Mouse (Mus musculus) limb, embryonic 10.5 days (tissue): Measurements from ENCODE around the gene Shld2. TPM values are rescaled to one million over a fixed set of nuclear protein-coding genes. Genes with fewer than 3 reads are reported as not detected.

ENCODE experiments used
- DNase-seq: peaks from one replicate; pipeline ENCODE4 v3.0.0-alpha.2; 2017; ENCODE audit warnings: low spot score
- H3K27ac ChIP-seq: fragments of 300-500 bp; sonication (generic); 2 replicates; pipeline ENCODE4 v1.5.1; 2016; ENCODE audit warnings: mild to moderate bottlenecking
- H3K27me3 ChIP-seq: fragments of 300-500 bp; sonication (generic); 2 replicates; pipeline ENCODE4 v1.6.1; 2016; ENCODE audit warnings: low read depth, mild to moderate bottlenecking; ENCODE audit not compliant: poor library complexity, severe bottlenecking
- H3K36me3 ChIP-seq: fragments of 300-500 bp; sonication (generic); 2 replicates; pipeline ENCODE4 v1.6.1; 2016; ENCODE audit warnings: mild to moderate bottlenecking, moderate library complexity
- H3K4me1 ChIP-seq: fragments of 300-500 bp; sonication (generic); 2 replicates; pipeline ENCODE4 v1.6.1; 2016
- H3K4me3 ChIP-seq: fragments of 300-500 bp; sonication (generic); 2 replicates; pipeline ENCODE4 v1.5.1; 2016; ENCODE audit warnings: mild to moderate bottlenecking, moderate library complexity
- H3K9me3 ChIP-seq: fragments of 300-500 bp; sonication (generic); replicated peaks from 2 replicates; pipeline ENCODE4 v1.6.1; 2016; ENCODE audit warnings: mild to moderate bottlenecking
- WGBS: fragments of 180-500 bp; shearing (Covaris S2); methylation state at CpG from one replicate; pipeline ENCODE4 v1.1.7; 2016; 5-methylcytosine and 5-hydroxymethylcytosine counted together
- polyA plus RNA-seq: library from polyadenylated mRNA; unstranded; fragments of >200 nt; fragmentation: Nextera tagmentation; extraction: Ambion mirVana; gene quantifications from 2 replicates; pipeline ENCODE4 v1.2.1, GENCODE M21; 2016

Shld2 gene
- 9.6 and 10.0 TPM in 2 replicates for polyA plus RNA-seq

DNA sequence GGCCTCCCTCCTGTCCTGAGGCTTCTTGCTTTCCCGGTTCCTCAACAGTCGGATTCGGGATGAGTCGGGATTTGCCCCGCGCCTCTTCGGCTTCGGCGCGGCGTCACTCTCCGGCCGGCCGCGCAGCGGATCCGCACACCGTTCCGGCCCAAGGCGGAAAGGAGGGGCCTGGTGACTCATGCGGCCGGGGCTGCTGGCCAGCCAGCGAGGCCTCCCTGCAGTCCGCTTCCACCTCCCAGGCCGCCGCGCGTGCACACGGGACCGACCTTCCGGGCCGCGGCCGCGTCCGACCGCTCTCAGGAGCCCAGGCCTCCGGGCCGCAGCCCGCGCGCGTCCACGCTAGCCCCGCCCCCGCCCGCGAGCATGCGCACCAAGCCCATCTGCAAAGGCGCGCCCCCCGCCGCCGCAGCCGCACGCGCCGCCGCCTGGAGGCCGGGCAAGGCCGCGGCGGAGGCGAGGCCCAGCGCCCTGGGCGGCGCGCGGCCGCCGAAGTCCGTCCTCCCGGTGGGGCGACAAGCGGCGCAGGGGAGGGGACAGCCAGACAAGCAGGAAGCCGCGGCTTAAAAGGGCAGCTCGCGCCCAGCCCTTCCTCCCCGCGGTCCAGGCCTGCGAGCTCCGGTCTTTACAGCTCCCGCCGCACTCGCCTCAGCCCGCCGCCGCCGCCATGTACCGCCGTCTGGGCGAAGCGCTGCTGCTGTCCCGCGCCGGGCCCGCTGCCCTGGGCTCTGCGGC, at the start of gene Shld2, which contains the start of gene Glud1:
Gene Shld2, minus strand, starts transcription at position 260 of the 732 bp plus-strand sequence.
Gene Glud1, plus strand, starts transcription at position 494 of the 732 bp plus-strand sequence.
- Histone ChIP-seq H3K4me3 (peak within 1 kb of the TSS; percentile 91), H3K4me1 (peaks cover 18% of the 10 kb centered on the region), H3K36me3 (peaks cover 7% of the 10 kb centered on the region), H3K9me3 (no peaks in the 10 kb centered on the region), H3K27me3 (no peaks in the 10 kb centered on the region), H3K27ac (peak within 1 kb of the TSS; percentile 98)
- DNase-seq, result peak; percentile 97
- WGBS, result under 1% methylated on average over 97 of the region's 100 CpGs

DNA sequence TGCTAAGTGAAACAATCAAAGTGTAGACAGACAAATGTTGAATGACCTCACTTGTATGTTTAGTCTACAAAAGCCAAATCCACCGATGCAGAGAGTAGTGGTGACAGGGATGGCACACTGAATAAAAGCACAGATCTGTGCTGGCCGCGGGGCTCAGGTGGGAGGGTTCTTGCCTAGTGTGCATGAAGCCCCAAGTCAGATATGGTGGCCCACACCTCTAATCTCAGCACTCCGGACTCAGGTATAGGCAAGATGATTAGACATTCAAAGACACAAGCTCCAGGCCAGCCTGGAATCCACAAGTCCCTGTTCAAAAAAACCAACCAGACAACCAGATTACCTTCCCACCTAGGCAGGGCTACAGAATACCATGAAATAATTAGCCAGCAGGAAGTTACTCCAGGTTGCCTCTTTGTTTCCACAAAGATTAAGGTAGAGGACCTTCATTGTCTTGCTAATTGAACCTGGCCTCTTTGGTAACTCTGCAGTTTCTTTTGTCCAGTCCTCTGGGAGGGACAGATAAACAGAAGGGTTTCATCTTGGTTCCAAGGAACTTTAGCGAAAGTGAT, 49.5 kb upstream of the Shld2 start:
- no peak for DNase-seq
- H3K9me3 ChIP-seq, result no peaks in the 10 kb centered on the region
- H3K4me1 ChIP-seq, result peaks cover 20% of the 10 kb centered on the region
- H3K27ac ChIP-seq, result no peak overlapping the region
- peaks cover 26% of the 10 kb centered on the region for H3K27me3 ChIP-seq
- 54% methylated on average over 5 of the region's 5 CpGs for WGBS
- H3K36me3 ChIP-seq, result no peaks in the 10 kb centered on the region
- no peak overlapping the region for H3K4me3 ChIP-seq

DNA sequence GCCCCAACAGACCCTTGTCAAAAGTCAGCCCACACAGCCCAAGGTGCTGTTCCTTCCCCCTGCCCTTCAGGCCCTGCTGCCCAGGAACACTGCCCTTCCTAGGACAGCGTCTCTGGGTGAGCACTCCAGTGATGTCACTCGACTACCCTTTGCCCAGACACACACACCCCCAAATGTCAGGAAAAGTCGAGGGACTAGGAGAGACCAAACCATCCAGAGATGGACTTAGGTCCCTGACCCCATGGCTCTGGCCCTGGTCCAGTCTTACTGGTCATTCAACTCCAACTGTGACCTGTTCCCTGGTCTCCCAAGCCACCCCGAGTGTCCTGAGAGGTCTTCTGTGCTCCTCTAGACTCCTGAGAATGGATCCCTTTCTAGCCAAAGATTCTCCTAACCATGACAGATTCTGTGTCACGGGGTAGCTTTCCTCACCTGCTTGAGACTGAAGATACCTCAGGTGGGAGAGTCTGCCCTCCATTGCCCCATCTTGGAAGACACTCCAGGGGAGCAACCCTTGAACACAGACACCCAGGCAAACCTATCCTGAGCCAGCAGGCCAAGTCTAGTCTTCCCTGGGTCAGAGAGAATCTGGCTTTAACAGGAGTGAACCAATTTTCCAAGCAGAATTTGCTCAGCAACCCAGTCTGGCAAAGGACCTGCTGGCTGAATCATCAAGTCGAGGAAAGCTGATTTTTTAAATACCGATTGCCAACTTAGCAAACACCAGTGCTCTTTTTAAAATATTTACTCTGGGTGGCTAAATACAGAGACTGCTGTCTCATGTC, 47.6 kb upstream of the Shld2 start:
- H3K27ac ChIP-seq, result no peak overlapping the region
- peaks cover 10% of the 10 kb centered on the region for H3K4me1 ChIP-seq
- H3K9me3 ChIP-seq, result no peaks in the 10 kb centered on the region
- no peak overlapping the region for H3K4me3 ChIP-seq
- no peaks in the 10 kb centered on the region for H3K36me3 ChIP-seq
- peaks cover 9% of the 10 kb centered on the region for H3K27me3 ChIP-seq
- WGBS, result 80% methylated on average over 7 of the region's 7 CpGs
- no peak for DNase-seq

DNA sequence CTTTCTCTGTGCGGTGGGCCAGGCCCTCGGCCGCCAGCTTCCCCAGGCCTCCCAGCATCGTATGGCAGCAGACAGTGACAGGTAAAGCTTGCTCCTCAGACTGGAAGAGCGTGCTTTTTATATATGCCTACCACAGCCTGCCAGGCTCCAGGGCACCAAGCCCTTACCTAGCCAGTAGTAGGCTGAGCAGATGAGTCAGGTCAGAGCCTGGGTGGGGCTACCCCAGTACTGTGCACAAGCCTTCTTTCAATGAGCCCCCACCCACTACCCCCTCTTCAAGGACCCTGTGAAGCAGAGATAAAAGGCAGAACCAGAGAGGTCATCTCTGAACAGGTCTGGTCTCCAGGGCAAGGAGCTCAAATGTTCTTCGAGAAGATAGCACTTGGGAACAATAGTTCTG, 45.0 kb upstream of the Shld2 start, which contains the start of gene Fam25c:
Gene Fam25c, minus strand, starts transcription at position 133 of the 400 bp plus-strand sequence.
- Histone ChIP-seq H3K4me1 (peaks cover 7% of the 10 kb centered on the region), H3K27me3 (no peaks in the 10 kb centered on the region), H3K4me3 (no peak within 1 kb of the TSS), H3K36me3 (no peaks in the 10 kb centered on the region), H3K9me3 (no peaks in the 10 kb centered on the region), H3K27ac (no peak within 1 kb of the TSS)
- no peak for DNase-seq
- 82% methylated on average over 6 of the region's 6 CpGs for WGBS

DNA sequence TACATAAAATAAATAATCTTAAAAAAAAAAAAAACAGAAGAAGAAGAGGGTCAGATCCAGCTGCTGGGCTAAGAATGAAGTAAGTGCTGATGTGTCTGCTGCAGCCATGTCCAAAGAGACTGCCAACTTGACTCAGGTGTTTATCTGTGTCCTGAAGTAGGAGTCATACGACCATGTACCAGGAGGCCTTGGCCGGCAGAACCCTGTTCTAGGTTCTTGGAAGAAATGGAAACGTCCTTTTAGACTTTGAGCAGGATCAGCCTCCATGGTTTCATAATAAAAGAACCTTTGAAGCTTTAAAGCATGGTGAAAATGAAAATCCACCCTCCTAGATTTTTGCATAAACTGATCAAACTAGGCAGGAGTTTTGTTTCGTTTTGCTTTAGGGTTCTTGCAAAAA, 44.2 kb upstream of the Shld2 start:
- no peak overlapping the region for H3K27ac ChIP-seq
- H3K27me3 ChIP-seq, result no peaks in the 10 kb centered on the region
- H3K9me3 ChIP-seq, result no peaks in the 10 kb centered on the region
- WGBS, result 85% methylated on average over 4 of the region's 4 CpGs
- peaks cover 7% of the 10 kb centered on the region for H3K4me1 ChIP-seq
- no peak for DNase-seq
- no peak overlapping the region for H3K4me3 ChIP-seq
- no peaks in the 10 kb centered on the region for H3K36me3 ChIP-seq

DNA sequence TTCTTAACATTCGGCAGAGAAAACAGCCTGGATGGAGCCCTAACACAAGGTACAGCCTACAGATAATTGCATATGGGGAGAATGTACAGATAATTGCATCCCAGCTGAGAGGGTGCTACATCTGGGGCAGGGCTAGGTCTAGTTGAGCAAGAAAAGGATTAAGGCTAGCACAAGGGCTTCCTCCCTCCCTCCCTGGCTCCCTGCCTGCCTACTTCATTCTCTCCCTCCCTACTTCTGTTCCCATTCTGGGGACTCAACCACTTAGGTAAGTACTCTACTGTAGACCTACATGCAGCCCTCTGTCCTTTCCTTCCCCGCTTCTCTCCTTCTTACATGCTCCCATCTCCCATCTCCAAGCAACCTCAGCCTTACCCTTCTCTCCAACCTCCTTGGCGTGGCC, 43.0 kb upstream of the Shld2 start:
- WGBS, result 95% methylated on average over 3 of the region's 3 CpGs
- no peak overlapping the region for H3K4me3 ChIP-seq
- no peaks in the 10 kb centered on the region for H3K27me3 ChIP-seq
- no peak overlapping the region for H3K27ac ChIP-seq
- H3K4me1 ChIP-seq, result peaks cover 7% of the 10 kb centered on the region
- no peaks in the 10 kb centered on the region for H3K9me3 ChIP-seq
- DNase-seq, result no peak
- H3K36me3 ChIP-seq, result no peaks in the 10 kb centered on the region

DNA sequence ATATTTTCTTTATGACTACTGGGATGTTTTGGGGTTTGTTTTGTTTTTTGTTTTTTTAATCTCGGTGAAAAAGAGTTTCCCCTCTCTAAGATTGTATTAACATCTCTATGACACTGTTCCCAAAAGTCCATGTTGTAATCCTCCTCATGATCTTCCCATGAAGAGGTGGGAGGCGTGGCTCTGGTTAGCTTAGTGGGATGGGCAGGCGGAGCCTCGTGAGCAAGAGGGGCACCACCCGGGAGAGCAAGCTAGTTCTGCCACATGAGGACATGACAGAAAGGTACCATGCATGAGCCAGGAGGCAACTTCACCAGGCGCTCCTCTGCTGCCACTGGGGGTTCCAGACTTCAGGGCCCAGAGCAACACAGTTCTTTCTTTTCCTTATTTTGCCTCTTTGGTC, 42.2 kb upstream of the Shld2 start:
- Histone ChIP-seq H3K9me3 (no peaks in the 10 kb centered on the region), H3K4me1 (peaks cover 7% of the 10 kb centered on the region), H3K36me3 (no peaks in the 10 kb centered on the region), H3K4me3 (no peak overlapping the region), H3K27ac (no peak overlapping the region), H3K27me3 (no peaks in the 10 kb centered on the region)
- 68% methylated on average over 6 of the region's 6 CpGs for whole genome bisulfite sequencing
- DNase-seq, result no peak

DNA sequence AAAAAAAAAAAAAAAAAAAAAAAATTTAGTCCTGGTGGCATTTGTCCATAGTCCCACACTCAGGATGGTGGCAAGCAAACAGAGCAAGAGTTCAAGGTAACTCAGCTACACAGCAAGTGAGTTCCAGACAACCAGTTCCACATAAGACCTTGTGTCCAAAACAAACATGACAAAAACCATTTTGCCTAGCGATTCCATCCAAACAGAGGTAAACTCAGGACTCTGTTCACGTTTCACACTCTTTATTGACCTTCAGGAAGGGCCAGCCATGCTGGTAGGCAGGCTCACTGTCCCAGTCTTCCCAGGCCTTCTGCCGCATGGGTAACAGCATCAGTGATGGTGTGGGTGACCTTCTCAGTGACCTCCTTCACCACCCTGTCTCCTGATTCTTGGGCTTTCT, 41.4 kb upstream of the Shld2 start:
- no peaks in the 10 kb centered on the region for H3K9me3 ChIP-seq
- H3K27ac ChIP-seq, result no peak overlapping the region
- DNase-seq, result no peak
- no peaks in the 10 kb centered on the region for H3K36me3 ChIP-seq
- no peaks in the 10 kb centered on the region for H3K27me3 ChIP-seq
- peaks cover 7% of the 10 kb centered on the region for H3K4me1 ChIP-seq
- no peak overlapping the region for H3K4me3 ChIP-seq
- WGBS, result 75% methylated on average over 3 of the region's 3 CpGs

DNA sequence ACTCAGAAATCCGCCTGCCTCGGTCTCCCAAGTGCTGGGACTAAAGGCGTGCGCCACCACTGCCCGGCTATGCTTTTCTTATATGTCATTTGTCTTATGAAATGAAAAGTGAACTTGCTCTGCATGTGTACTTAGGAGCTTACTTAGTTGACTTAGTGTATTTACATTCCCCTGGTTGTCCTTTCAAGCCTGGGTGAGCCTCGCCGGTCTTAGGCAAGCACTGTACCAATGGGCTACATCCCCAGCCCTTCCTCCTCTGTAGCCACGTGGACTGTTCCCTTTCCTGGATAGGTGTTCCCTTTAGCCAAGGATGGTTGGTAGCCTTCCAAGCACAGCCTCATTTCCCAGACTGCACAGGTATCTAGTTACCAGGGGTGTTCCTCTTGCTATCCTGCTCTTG, 38.7 kb upstream of the Shld2 start:
- no peak for DNase-seq
- no peaks in the 10 kb centered on the region for H3K9me3 ChIP-seq
- H3K4me1 ChIP-seq, result no peaks in the 10 kb centered on the region
- no peaks in the 10 kb centered on the region for H3K27me3 ChIP-seq
- H3K4me3 ChIP-seq, result no peak overlapping the region
- H3K27ac ChIP-seq, result no peak overlapping the region
- H3K36me3 ChIP-seq, result peaks cover 14% of the 10 kb centered on the region
- 89% methylated on average over 8 of the region's 8 CpGs for WGBS

DNA sequence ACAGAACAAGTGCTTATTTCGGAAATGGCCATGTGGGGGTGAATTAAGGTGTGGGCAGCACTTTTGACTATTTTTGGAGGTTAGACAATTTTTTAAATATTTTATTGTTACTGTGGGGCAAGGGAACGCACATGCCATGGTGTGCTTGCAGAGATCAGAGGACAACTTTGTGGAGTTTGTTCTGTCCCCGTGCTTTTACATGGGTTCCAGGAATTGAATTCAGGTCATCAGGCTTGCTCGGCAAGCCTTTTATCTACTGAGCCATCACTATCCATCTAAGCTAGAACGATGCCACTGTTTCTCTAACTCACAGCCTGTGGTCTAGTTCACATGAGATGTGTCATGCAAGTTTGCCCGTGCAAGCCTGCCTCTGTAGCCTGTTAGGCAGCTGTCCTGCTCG, 38.0 kb upstream of the Shld2 start:
- H3K36me3 ChIP-seq, result peaks cover 19% of the 10 kb centered on the region
- H3K27me3 ChIP-seq, result no peaks in the 10 kb centered on the region
- no peaks in the 10 kb centered on the region for H3K9me3 ChIP-seq
- no peak for DNase-seq
- no peak overlapping the region for H3K4me3 ChIP-seq
- no peaks in the 10 kb centered on the region for H3K4me1 ChIP-seq
- no peak overlapping the region for H3K27ac ChIP-seq
- WGBS, result 84% methylated on average over 7 of the region's 7 CpGs

DNA sequence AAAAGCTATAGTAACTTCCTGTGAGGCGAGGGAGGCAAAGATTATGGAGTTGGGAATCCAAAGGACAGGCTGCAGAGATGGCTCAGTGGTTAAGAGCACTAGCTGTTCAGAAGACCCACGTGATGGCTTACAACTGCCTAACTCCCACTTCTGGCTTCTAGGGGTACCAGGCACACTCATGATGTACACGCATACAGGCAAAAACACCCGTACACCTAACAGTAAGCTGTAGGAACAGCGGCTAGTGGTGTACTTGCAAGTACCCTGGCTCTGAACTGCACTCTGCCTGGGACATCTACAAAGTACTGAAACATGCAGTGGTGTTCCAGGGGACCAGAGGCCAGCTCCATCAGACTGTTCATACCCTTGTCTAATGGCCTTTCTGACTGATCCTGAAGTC, 36.8 kb upstream of the Shld2 start:
- DNase-seq, result no peak
- H3K4me1 ChIP-seq, result no peaks in the 10 kb centered on the region
- no peak overlapping the region for H3K27ac ChIP-seq
- no peaks in the 10 kb centered on the region for H3K27me3 ChIP-seq
- peaks cover 31% of the 10 kb centered on the region for H3K36me3 ChIP-seq
- WGBS, result 99% methylated on average over 5 of the region's 5 CpGs
- no peak overlapping the region for H3K4me3 ChIP-seq
- no peaks in the 10 kb centered on the region for H3K9me3 ChIP-seq

DNA sequence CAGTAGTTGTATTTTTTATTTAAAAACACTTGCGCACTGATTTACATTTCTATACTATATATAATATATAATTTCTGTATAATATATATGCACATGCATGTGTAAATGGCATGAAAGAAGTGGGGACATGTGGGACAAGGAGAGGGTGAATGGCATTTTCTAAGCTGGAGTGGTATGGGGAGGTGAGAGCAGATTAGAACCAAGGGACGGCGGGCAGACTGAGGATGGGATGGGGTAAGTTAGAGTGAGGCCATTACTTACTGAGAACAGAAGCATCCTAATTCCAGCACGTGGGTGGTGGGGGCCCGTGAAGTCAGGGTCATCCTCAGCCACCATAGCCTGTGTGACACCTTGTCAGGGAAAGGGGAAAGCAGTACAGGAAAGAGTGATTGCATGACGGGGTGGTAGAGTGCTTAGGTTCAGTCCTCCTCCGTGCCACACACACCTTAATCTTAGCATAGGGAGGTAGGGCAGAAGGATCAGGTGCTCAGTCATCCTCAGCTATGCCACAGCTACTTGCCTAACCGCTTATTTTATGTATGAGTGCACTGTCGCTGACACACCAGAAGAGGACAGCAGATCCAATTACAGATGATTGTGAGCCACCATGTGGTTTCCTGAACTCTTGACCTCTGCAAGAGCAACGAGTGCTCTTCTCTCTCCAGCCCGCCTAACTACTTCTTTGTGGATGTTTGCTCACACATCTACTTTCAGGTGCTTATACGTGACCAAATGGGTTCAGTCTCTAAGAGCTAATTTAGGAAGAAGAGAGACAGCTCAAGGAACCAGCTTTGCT, 35.7 kb upstream of the Shld2 start:
- no peaks in the 10 kb centered on the region for H3K9me3 ChIP-seq
- no peak for DNase-seq
- 58% methylated on average over 12 of the region's 12 CpGs for WGBS
- H3K4me1 ChIP-seq, result no peaks in the 10 kb centered on the region
- H3K4me3 ChIP-seq, result no peak overlapping the region
- no peaks in the 10 kb centered on the region for H3K27me3 ChIP-seq
- peaks cover 43% of the 10 kb centered on the region for H3K36me3 ChIP-seq
- no peak overlapping the region for H3K27ac ChIP-seq
